Mouse (Mus musculus): ENCODE data around the gene Zbtb16. TPM values are rescaled to one million over a fixed set of nuclear protein-coding genes. Genes with fewer than 3 reads are reported as not detected.

The Zbtb16 gene
- polyA plus RNA-seq, 1 experiment from 2014 or later = 6.3 TPM

DNA sequence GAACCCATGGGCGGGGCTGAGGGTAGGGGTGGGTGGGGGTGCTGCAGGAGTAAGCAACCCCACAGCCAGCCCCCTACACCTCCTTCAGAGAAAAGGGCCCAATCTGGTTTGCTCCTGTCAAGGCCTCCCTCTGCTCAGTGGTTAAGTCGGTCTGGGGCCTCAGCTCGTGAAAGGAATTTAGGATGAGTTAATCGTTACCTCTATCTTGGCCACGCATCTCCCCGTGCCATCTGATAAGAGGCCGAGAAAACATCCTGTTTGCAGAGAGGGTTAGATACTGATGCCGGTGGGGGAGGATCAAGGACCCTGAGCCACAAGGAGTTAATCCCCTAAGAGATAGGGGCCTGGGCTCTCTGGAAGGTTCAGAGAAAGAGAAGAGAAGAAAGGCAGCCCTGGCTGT, 40.9 kb downstream of the Zbtb16 start:
- Histone ChIP-seq H3K27me3 (no peaks in the 10 kb centered on the region), H3K4me2 (no peak overlapping the region), H3K9ac (no peak overlapping the region), H3K36me3 (no peaks in the 10 kb centered on the region), H3K4me3 (no peak overlapping the region), H3K27ac (no peak overlapping the region), H3K9me3 (no peaks in the 10 kb centered on the region), H3K4me1 (replicated peaks) (peaks cover 23% of the 10 kb centered on the region)
- 23% methylated on average over 8 of the region's 8 CpGs for WGBS
- ATAC-seq (ENCODE audit: low FRiP score) = no peak

DNA sequence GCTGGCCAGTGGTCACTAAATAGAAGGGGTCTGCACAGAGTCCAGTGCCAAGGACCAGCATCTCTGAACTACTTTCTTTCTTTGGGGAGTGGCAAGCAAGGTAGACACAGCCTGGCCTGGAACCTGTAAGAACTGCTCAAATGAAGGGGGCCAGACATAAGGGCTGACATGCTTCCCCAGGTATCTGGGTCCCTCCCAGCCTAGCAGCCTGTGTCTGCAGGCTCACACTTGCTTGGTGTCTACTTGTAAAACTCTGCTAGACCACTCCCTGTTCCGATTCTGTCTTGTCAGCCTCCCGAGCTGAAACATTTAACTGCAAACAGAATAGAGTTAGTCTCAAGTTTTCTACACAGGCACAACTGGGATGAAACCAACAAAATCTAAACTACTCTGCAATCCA, 41.6 kb downstream of the Zbtb16 start:
- WGBS = 78% methylated on average over 2 of the region's 2 CpGs
- Histone ChIP-seq H3K27ac (no peak overlapping the region), H3K27me3 (no peaks in the 10 kb centered on the region)

DNA sequence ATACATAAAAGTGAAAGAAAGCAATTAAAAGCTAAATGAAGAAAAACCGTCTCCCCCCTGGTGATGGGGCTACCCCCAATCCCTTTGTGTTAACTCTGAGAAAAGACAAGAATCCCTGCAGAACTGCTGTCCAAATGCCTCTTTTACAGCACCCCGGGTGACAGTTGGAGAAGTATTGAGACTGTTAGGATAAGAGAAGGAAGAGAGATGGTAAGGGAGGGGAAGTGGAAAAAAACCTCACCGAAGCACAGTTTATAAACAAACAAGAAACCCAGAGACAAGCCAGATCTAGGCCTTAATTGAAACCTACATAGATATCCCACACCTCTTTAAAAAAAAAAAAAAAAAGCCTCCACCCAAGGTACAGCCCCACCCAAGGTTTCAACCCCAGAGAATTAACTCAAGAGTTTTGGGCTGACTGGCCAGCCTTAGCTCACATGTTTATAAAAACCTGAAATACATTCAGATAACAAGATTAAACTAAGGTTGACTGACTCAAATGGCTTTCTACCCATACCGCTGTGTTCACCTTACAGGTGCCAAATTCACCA, 42.3 kb downstream of the Zbtb16 start:
- no peaks in the 10 kb centered on the region for H3K27me3 ChIP-seq
- ATAC-seq (ENCODE audit: low FRiP score) = no peak
- H3K9ac ChIP-seq = no peak overlapping the region
- H3K4me2 ChIP-seq = no peak overlapping the region
- no peaks in the 10 kb centered on the region for H3K9me3 ChIP-seq
- no peaks in the 10 kb centered on the region for H3K36me3 ChIP-seq
- H3K4me3 ChIP-seq = no peak overlapping the region
- peaks cover 27% of the 10 kb centered on the region for H3K4me1 ChIP-seq (replicated peaks)
- no peak overlapping the region for H3K27ac ChIP-seq
- 60% methylated on average over 4 of the region's 4 CpGs for whole genome bisulfite sequencing

More for the DNA sequence above, 41.6 kb downstream of the Zbtb16 start:
- no peak for ATAC-seq (ENCODE audit: low FRiP score)
- Histone ChIP-seq H3K9me3 (no peaks in the 10 kb centered on the region), H3K36me3 (no peaks in the 10 kb centered on the region), H3K4me2 (no peak overlapping the region), H3K4me1 (replicated peaks) (peaks cover 23% of the 10 kb centered on the region), H3K4me3 (no peak overlapping the region), H3K9ac (no peak overlapping the region)

DNA sequence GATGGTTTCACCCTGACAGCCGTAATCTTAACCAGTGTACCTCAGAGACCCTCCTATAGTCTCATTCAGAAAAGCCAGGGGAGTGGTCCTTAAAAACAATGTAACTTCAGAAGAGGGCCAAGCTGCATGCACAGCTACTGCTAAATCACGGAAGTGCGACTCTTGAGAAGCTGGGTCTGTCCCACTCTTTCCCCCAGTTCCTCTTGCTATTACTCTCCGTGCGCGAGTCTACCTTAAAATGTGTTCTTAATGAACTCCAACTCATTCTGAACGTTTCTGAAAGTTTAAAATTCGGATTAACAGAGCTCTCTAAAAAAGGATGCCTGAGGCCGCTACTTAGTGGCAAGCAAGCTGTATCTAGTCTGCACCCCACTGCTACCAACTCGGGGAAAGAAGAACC, 45.4 kb downstream of the Zbtb16 start:
- Histone ChIP-seq H3K9me3 (no peaks in the 10 kb centered on the region), H3K36me3 (no peaks in the 10 kb centered on the region), H3K27ac (no peak overlapping the region), H3K4me1 (replicated peaks) (peaks cover 26% of the 10 kb centered on the region), H3K9ac (no peak overlapping the region), H3K4me3 (no peak overlapping the region), H3K4me2 (no peak overlapping the region), H3K27me3 (no peaks in the 10 kb centered on the region)
- WGBS = 84% methylated on average over 10 of the region's 10 CpGs
- ATAC-seq (ENCODE audit: low FRiP score) = no peak

DNA sequence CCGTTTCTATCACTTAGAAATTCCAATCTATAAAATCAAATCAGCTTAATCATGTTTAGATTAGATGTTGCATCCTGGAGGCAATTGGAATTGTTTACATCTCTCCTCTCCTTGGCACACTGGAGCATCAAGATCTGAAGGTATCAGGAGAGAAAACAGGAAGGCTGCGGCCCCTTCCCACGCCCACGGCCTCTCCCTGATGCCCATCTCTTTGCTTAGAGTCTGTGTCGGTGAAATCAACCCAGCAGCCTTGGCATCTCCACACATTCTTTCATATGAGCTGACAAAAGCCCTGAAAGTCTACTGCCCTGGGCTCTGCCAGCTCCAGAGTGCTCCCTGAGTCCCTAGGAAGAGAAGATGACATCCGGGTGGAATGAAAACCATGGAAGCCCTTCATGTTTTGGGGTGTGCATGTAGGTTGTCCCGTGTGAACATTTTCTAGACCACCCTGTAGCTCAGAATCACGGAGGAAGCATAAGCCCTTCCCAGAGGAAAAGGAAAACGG, 48.1 kb downstream of the Zbtb16 start:
- H3K27ac ChIP-seq = no peak overlapping the region
- no peak for ATAC-seq (ENCODE audit: low FRiP score)
- 80% methylated on average over 9 of the region's 9 CpGs for WGBS

DNA sequence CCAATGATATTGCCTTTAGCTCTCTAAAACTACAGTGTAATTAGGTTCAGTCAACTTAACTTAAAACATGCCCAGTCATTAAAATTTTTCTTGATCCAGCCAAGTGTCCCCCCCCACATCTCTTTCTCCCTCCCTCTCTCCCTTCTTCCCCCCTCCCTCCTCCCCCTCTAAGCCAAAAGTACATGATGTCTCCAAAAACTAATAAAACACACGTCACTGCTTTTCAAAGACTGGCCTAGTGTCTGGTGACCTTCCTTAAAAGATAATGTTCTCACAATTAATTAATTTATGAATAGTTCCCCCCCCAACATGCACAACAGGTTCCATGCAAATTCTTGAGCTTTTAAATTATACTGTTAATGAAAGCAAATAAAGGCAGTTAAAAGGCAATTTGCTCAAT, 48.7 kb downstream of the Zbtb16 start:
- H3K4me3 ChIP-seq = no peak overlapping the region
- no peak overlapping the region for H3K4me2 ChIP-seq
- peaks cover 24% of the 10 kb centered on the region for H3K4me1 ChIP-seq (replicated peaks)
- no peak overlapping the region for H3K27ac ChIP-seq
- no peaks in the 10 kb centered on the region for H3K9me3 ChIP-seq
- H3K9ac ChIP-seq = no peak overlapping the region
- ATAC-seq (ENCODE audit: low FRiP score) = no peak
- WGBS = 86% methylated on average over 1 of the region's 1 CpGs
- no peaks in the 10 kb centered on the region for H3K36me3 ChIP-seq
- no peaks in the 10 kb centered on the region for H3K27me3 ChIP-seq

More for the DNA sequence above, 48.1 kb downstream of the Zbtb16 start:
- H3K4me2 ChIP-seq = no peak overlapping the region
- peaks cover 17% of the 10 kb centered on the region for H3K4me1 ChIP-seq (replicated peaks)
- no peak overlapping the region for H3K4me3 ChIP-seq
- no peaks in the 10 kb centered on the region for H3K36me3 ChIP-seq
- no peak overlapping the region for H3K9ac ChIP-seq
- no peaks in the 10 kb centered on the region for H3K27me3 ChIP-seq
- no peaks in the 10 kb centered on the region for H3K9me3 ChIP-seq

DNA sequence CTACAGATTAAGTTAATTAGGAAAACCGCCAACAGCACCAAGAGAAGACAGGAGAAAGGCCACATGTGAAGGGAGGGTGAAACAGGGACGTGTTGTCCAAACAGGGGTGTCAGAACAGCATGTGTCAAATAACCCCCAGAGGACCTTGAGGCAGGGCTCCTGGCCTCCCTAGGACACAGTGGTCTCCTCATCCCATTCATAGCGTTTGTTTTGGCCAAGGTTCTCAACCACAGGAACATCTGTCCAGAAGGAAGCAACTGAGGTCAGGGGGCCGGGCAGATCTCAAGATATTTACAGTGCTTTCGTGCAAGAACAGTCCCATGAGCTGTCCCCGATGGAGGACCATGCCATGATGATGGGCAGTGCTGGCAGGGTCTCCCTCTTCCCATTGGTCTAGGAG, 49.2 kb downstream of the Zbtb16 start:
- no peak overlapping the region for H3K9ac ChIP-seq
- no peak overlapping the region for H3K4me3 ChIP-seq
- ATAC-seq (ENCODE audit: low FRiP score) = no peak
- H3K4me1 ChIP-seq (replicated peaks) = peaks cover 26% of the 10 kb centered on the region
- H3K27ac ChIP-seq = no peak overlapping the region
- H3K9me3 ChIP-seq = no peaks in the 10 kb centered on the region
- no peak overlapping the region for H3K4me2 ChIP-seq
- H3K27me3 ChIP-seq = no peaks in the 10 kb centered on the region
- 74% methylated on average over 6 of the region's 6 CpGs for WGBS
- no peaks in the 10 kb centered on the region for H3K36me3 ChIP-seq

DNA sequence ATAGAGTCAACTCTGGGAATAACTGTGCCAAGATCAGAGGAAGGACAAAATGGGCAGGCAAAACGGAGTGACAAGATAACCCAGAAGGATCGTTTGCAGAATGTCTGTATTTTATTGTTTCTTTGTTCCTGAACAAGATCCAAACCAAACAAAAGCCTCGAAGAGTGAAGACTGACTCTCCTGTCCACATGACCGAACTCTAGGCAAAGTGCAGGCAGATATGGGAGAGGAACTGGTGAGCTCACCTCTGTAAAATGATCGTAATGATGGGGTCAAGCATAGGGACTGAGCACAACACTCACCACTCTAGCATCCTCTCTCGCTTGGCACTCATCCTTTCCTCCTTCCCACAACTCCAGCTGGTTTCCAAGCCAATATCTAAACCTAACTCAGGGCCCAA, 51.1 kb downstream of the Zbtb16 start:
- Histone ChIP-seq H3K27ac (no peak overlapping the region), H3K4me1 (replicated peaks) (peaks cover 26% of the 10 kb centered on the region), H3K4me2 (no peak overlapping the region), H3K9ac (no peak overlapping the region), H3K4me3 (no peak overlapping the region), H3K9me3 (no peaks in the 10 kb centered on the region), H3K36me3 (no peaks in the 10 kb centered on the region), H3K27me3 (no peaks in the 10 kb centered on the region)
- ATAC-seq (ENCODE audit: low FRiP score) = no peak
- 82% methylated on average over 6 of the region's 6 CpGs for WGBS

DNA sequence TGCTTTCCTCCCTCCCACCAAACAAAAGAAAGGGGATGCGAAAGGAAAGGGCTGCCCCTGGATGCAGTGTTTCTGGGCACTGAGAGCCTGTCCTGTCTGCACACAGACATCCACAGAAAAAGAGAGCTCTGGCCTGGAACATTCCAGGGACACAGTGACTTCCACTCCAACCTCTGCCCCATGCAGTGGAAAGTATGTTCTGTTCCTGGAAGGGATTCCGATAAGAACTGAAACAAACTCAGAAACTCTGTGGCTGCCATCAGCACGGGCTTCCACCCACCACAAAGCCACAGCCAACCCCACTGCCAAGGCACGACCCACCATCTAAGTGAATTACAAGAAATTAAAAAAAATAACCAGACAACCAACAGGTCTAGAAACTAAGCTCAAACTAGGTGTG, 52.7 kb downstream of the Zbtb16 start:
- no peaks in the 10 kb centered on the region for H3K9me3 ChIP-seq
- WGBS = 65% methylated on average over 4 of the region's 4 CpGs

DNA sequence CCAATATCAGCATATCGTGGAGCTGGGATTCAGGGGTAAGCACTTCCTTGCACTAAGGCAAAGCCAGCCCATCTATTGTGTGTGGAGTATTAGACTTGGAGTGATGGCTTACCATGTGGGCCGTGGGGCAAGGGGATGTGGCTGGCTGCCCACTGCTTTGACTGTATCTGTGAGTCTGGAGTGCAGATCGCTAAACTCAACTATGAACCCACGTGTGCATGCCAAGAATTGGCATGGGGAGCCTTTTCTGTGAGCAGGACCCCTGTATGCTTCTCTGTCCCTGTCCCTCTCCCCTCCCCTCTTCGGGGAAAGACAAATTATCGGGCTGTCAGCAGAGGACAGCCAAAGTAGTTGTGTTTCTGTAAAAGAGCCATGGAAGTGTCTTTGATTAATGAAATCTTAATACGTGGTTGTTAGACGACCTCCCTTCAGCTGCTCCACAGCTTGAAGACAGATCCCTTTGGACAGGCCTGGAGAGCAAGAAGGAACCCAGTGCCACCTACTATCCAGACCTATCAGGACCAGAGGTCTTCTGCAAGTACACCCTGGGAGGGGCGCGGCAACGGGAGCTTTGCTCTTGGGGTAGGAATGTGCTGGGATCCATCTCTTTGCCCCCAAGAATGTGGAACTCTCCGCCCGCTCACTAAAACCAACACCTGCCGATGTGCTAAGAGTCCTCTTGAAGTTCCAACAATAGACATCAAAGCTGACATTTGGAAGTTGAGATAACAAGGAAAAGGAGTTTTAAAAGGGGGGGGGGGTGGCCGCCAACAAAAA, 53.5 kb downstream of the Zbtb16 start:
- H3K27ac ChIP-seq = no peak overlapping the region
- 34% methylated on average over 15 of the region's 15 CpGs for WGBS
- H3K4me1 ChIP-seq (replicated peaks) = peaks cover 26% of the 10 kb centered on the region
- H3K4me3 ChIP-seq = no peak overlapping the region
- H3K9ac ChIP-seq = no peak overlapping the region
- ATAC-seq (ENCODE audit: low FRiP score) = no peak
- H3K9me3 ChIP-seq = no peaks in the 10 kb centered on the region
- no peaks in the 10 kb centered on the region for H3K36me3 ChIP-seq
- no peaks in the 10 kb centered on the region for H3K27me3 ChIP-seq
- no peak overlapping the region for H3K4me2 ChIP-seq

More for the DNA sequence above, 52.7 kb downstream of the Zbtb16 start:
- ATAC-seq (ENCODE audit: low FRiP score) = no peak
- no peak overlapping the region for H3K4me3 ChIP-seq
- H3K36me3 ChIP-seq = no peaks in the 10 kb centered on the region
- no peak overlapping the region for H3K27ac ChIP-seq
- H3K4me2 ChIP-seq = no peak overlapping the region
- H3K9ac ChIP-seq = no peak overlapping the region
- peaks cover 31% of the 10 kb centered on the region for H3K4me1 ChIP-seq (replicated peaks)
- H3K27me3 ChIP-seq = no peaks in the 10 kb centered on the region

DNA sequence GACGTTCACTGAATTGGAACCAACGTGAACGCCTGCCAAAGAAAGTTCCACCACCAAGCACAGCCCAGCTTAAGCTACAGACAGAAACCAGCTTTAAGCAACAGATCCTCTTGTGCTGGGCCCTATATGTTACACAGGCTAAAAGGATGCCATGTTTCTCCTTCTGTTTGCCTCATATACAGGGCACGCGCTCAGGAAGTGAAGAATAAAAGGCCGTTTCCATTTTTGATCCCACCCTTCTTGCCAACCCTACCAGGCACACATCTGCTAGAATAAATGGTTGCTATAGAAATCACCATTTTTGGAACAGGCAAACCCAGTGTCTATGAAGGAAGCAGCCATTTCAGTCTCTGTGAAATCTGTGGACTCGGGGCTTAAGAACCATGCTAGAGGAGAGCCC, 59.8 kb downstream of the Zbtb16 start:
- Histone ChIP-seq H3K36me3 (no peaks in the 10 kb centered on the region), H3K4me2 (no peak overlapping the region), H3K4me3 (no peak overlapping the region), H3K4me1 (replicated peaks) (peaks cover 11% of the 10 kb centered on the region), H3K27me3 (no peaks in the 10 kb centered on the region), H3K27ac (no peak overlapping the region), H3K9me3 (no peaks in the 10 kb centered on the region), H3K9ac (no peak overlapping the region)
- WGBS = 80% methylated on average over 7 of the region's 7 CpGs
- ATAC-seq (ENCODE audit: low FRiP score) = no peak

DNA sequence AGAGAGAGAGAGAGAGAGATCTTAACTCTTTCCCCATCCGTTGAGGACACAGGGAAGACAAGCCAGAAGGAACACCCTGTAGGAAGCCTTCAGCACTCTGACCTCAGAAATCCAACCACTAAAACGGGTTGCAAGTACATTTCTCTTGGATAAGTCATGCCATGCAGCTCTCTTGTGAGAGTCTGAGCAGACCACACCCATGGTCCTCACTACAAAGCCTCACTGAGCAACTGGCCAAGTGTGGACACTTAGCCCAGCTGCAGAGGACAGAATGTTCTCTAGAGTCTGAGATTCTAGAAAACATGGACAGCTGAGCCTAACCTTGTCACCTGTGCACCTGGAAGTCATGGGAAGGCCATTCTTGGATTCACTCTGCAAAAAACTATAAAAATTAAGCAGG, 60.5 kb downstream of the Zbtb16 start:
- Histone ChIP-seq H3K4me2 (no peak overlapping the region), H3K4me3 (no peak overlapping the region), H3K27ac (no peak overlapping the region), H3K27me3 (no peaks in the 10 kb centered on the region), H3K36me3 (no peaks in the 10 kb centered on the region), H3K9me3 (no peaks in the 10 kb centered on the region), H3K4me1 (replicated peaks) (peaks cover 11% of the 10 kb centered on the region), H3K9ac (no peak overlapping the region)
- WGBS = 83% methylated on average over 2 of the region's 2 CpGs
- ATAC-seq (ENCODE audit: low FRiP score) = no peak

DNA sequence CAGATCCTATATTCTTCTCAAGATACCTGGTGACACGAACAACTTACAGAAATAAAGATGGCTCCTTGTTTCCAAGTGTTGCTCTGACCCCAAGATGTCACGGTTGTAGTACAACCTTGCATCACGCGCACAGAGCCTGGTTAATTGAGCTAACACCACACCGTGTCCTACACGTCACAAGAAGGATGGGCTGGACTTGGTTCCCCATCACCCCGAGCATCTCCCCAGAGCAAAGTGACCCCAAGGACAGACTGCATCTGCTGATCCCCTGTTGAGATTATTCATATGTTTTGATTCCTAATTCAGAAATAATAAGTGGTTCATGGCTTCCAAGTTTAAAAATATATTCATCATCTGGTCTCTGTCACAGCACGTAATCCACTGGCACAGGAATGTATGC, 62.3 kb downstream of the Zbtb16 start:
- no peak overlapping the region for H3K27ac ChIP-seq
- H3K4me1 ChIP-seq (replicated peaks) = no peaks in the 10 kb centered on the region
- no peak overlapping the region for H3K4me2 ChIP-seq
- no peak overlapping the region for H3K4me3 ChIP-seq
- ATAC-seq (ENCODE audit: low FRiP score) = no peak
- WGBS = 90% methylated on average over 8 of the region's 8 CpGs
- no peaks in the 10 kb centered on the region for H3K36me3 ChIP-seq
- no peaks in the 10 kb centered on the region for H3K9me3 ChIP-seq
- H3K9ac ChIP-seq = no peak overlapping the region
- H3K27me3 ChIP-seq = no peaks in the 10 kb centered on the region

Measured in hindbrain, embryonic 13.5 days (tissue).